Mouse (Mus musculus): ENCODE data around the gene Gm49322.

- TF ChIP-seq EP300 (IDR thresholded peaks at IDR 0.05; ENCODE audit: low read length) (no peak), CTCF (conservative IDR thresholded peaks at IDR 0.05 in 1 of 2, IDR thresholded peaks at IDR 0.05 in 1 of 2; ENCODE audit: low read depth in 2 of 2, low read length in 2 of 2) (no peak), ZKSCAN1 (IDR thresholded peaks at IDR 0.05; ENCODE audit: borderline replicate concordance, low read depth, low read length) (no peak), TBP (conservative IDR thresholded peaks at IDR 0.05; ENCODE audit: low read depth, low read length) (0 out of 2 replicates have a peak, but pooled peaks have one; percentile 19), MEF2A (IDR thresholded peaks at IDR 0.05; ENCODE audit: borderline replicate concordance, low read depth, low read length) (peak; percentile 26; the same call in 1 of the 2 replicates)
Measured at GRCm38 (mm10) chr10:80577195-80578130, 28.4 kb upstream of the Gm49322 start, which contains the start of gene Klf16.

All from CH12.LX (cell line).